Mouse (Mus musculus): Measurements from ENCODE around the gene Slfn14.
"Not testable (repeated sequence)": the region's sequence is repeated elsewhere in the genome, so short reads cannot be mapped to it uniquely, and the experiment has no call there.

Gene Slfn14

GRCm38 (mm10) chr11:83286566-83286965 lies at the start of gene Slfn14:
TSS of gene Slfn14 (minus strand) at chr11:83286726.
- DNase-seq: no peak

GRCm38 (mm10) chr11:83335826-83336225 lies 49.3 kb upstream of the Slfn14 start:
- DNase-seq: no peak

GRCm38 (mm10) chr11:83327427-83327826 lies 40.9 kb upstream of the Slfn14 start:
- DNase-seq: peak; percentile 62

GRCm38 (mm10) chr11:83326692-83327091 lies 40.2 kb upstream of the Slfn14 start:
- DNase-seq: not testable (repeated sequence)

GRCm38 (mm10) chr11:83319048-83319447 lies 32.5 kb upstream of the Slfn14 start:
- no peak for DNase-seq

GRCm38 (mm10) chr11:83312471-83312870 lies 25.9 kb upstream of the Slfn14 start:
- DNase-seq: no peak

GRCm38 (mm10) chr11:83306700-83307253 lies 20.3 kb upstream of the Slfn14 start:
- DNase-seq: no peak

GRCm38 (mm10) chr11:83304485-83304884 lies 18.0 kb upstream of the Slfn14 start:
- DNase-seq: no peak

GRCm38 (mm10) chr11:83303751-83304150 lies 17.2 kb upstream of the Slfn14 start:
- DNase-seq: no peak

- DNase-seq: peak; percentile 96
These were observed 16.2 kb upstream of the Slfn14 start, which contains the start of gene Pex12 for GRCm38 (mm10) chr11:83302526-83303251. TSS of gene Pex12 (minus strand) at chr11:83302586.

- DNase-seq: peak; percentile 64
These were observed 15.6 kb upstream of the Slfn14 start for GRCm38 (mm10) chr11:83302124-83302523.

- no peak for DNase-seq
These were observed 14.9 kb upstream of the Slfn14 start for GRCm38 (mm10) chr11:83301431-83301831.

GRCm38 (mm10) chr11:83299724-83300123 lies 13.2 kb upstream of the Slfn14 start:
- DNase-seq: no peak

GRCm38 (mm10) chr11:83298225-83299195 lies 12.0 kb upstream of the Slfn14 start, which contains the start of gene Ap2b1:
TSS of gene Ap2b1 (plus strand) at chr11:83299024.
- DNase-seq: peak; percentile 95

GRCm38 (mm10) chr11:83297816-83298215 lies 11.3 kb upstream of the Slfn14 start:
- peak; percentile 29 for DNase-seq

GRCm38 (mm10) chr11:83294133-83294532 lies 7.6 kb upstream of the Slfn14 start:
- no peak for DNase-seq

GRCm38 (mm10) chr11:83293182-83293581 lies 6.7 kb upstream of the Slfn14 start:
- no peak for DNase-seq

- no peak for DNase-seq
These were observed 5.7 kb upstream of the Slfn14 start for GRCm38 (mm10) chr11:83292251-83292587.

GRCm38 (mm10) chr11:83291375-83292250 lies 5.1 kb upstream of the Slfn14 start:
- peak; percentile 95 for DNase-seq

GRCm38 (mm10) chr11:83289633-83290032 lies 3.1 kb upstream of the Slfn14 start:
- DNase-seq: no peak

GRCm38 (mm10) chr11:83289036-83289435 lies 2.5 kb upstream of the Slfn14 start:
- no peak for DNase-seq

GRCm38 (mm10) chr11:83285627-83286026 lies 899 bp downstream of the Slfn14 start:
- DNase-seq: no peak

Measured in thymus, postnatal 14 days (tissue).